Mouse (Mus musculus) kidney, embryonic 16.5 days (tissue): ENCODE data around the gene Nek8. TPM values are rescaled to one million over a fixed set of nuclear protein-coding genes. Genes with fewer than 3 reads are reported as not detected.
A peak's percentile ranks its signal among the peaks of the same experiment; 100 is the strongest.

ENCODE experiments used
- ATAC-seq: fragments of 200-750 bp; cut with Nextera tagmentation; 2 replicates; pipeline ENCODE4 v1.8.0; 2017; ENCODE audit warnings: moderate TSS enrichment; ENCODE audit not compliant: low FRiP score, low TSS enrichment
- H3K27ac ChIP-seq: fragments of 300-500 bp; sonication (generic); 2 replicates; pipeline ENCODE4 v1.5.1; 2014; ENCODE audit warnings: low read length
- H3K27me3 ChIP-seq: fragments of 300-500 bp; sonication (generic); 2 replicates; pipeline ENCODE4 v1.6.1; 2014; ENCODE audit warnings: low read length, control low read depth, mixed read lengths; ENCODE audit not compliant: insufficient read depth
- H3K36me3 ChIP-seq: fragments of 300-500 bp; sonication (generic); 2 replicates; pipeline ENCODE4 v1.6.1; 2014; ENCODE audit warnings: low read length, control low read depth, mixed read lengths; ENCODE audit not compliant: insufficient read depth
- H3K4me1 ChIP-seq: fragments of 300-500 bp; sonication (generic); 2 replicates; pipeline ENCODE4 v1.6.1; 2014; ENCODE audit warnings: low read length, control low read depth, mixed read lengths; ENCODE audit not compliant: insufficient read depth
- H3K4me2 ChIP-seq: fragments of 300-500 bp; sonication (generic); replicated peaks from 2 replicates; pipeline ENCODE4 v1.6.1; 2014; ENCODE audit warnings: low read depth, low read length
- H3K4me3 ChIP-seq: fragments of 300-500 bp; sonication (generic); 2 replicates; pipeline ENCODE4 v1.5.1; 2014; ENCODE audit warnings: mild to moderate bottlenecking, low read length
- H3K9ac ChIP-seq: fragments of 300-500 bp; sonication (generic); replicated peaks from 2 replicates; pipeline ENCODE4 v1.6.1; 2014; ENCODE audit warnings: low read length
- H3K9me3 ChIP-seq: fragments of 300-500 bp; sonication (generic); 2 replicates; pipeline ENCODE4 v1.6.1; 2016; ENCODE audit warnings: low read length, control low read depth
- WGBS: fragments of 180-500 bp; shearing (Covaris S2); extraction: QIAGEN DNeasy Blood & Tissue Kit; methylation state at CpG from one replicate; pipeline ENCODE4 v1.1.7; 2014; 5-methylcytosine and 5-hydroxymethylcytosine counted together
- microRNA-seq: library from miRNA; unstranded; fragments of <30 nt; microRNA quantifications from one replicate; pipeline ENCODE4, GENCODE M21; 2016
- polyA plus RNA-seq: library from polyadenylated mRNA; unstranded; fragments of >200 nt; fragmentation: Nextera tagmentation; extraction: Ambion mirVana; gene quantifications from 2 replicates; pipeline ENCODE4 v1.2.1, GENCODE M21; 2015

Gene Nek8
- polyA plus RNA-seq, 1 experiment from 2014 or later = 29.1 TPM

GRCm38 (mm10) chr11:78118467-78118866 lies 58.0 kb downstream of the Nek8 start:
- Histone ChIP-seq H3K27ac (no peak overlapping the region), H3K27me3 (no peaks in the 10 kb centered on the region), H3K9ac (no peak overlapping the region), H3K9me3 (no peaks in the 10 kb centered on the region), H3K4me1 (peaks cover 34% of the 10 kb centered on the region), H3K4me3 (no peak overlapping the region), H3K36me3 (no peaks in the 10 kb centered on the region), H3K4me2 (no peak overlapping the region)
- ATAC-seq = no peak

DNA sequence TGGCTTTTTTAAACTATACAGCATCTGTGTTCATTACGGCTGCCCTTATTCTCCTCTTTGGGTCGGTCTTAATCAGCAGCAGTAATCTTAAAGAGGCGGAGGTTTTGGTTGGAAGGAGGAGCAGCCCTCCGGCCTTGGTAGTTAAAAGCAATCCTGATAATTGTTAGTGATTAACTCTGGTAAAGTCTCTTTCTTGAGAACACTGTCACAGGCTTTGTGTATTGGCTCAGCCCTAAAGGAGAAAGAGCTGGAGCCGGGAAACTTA lies 60.4 kb downstream of the Nek8 start:
- ATAC-seq = no peak
- peaks cover 29% of the 10 kb centered on the region for H3K4me1 ChIP-seq
- H3K9ac ChIP-seq = peak overlapping the region; percentile 73
- no peaks in the 10 kb centered on the region for H3K27me3 ChIP-seq
- H3K4me3 ChIP-seq = peak overlapping the region; percentile 57
- 5% methylated on average over 5 of the region's 5 CpGs for WGBS
- H3K27ac ChIP-seq = peak overlapping the region; percentile 65
- no peaks in the 10 kb centered on the region for H3K36me3 ChIP-seq
- H3K9me3 ChIP-seq = no peaks in the 10 kb centered on the region
- H3K4me2 ChIP-seq = peak overlapping the region; percentile 70

Small RNA genes within 50 kb of the gene (microRNA-seq; reads per million reads assigned to microRNA genes)
- gene Mir7653 = not detected

Other genes with a start within 250 kb of the Nek8 start
- 0.19 and 0.27 TPM in 2 replicates for gene Sez6, start 245.9 kb downstream of the Nek8 start, polyA plus RNA-seq
- gene Phf12, start 193.9 kb downstream of the Nek8 start, polyA plus RNA-seq = 15.9 and 16.0 TPM in 2 replicates
- 17.0 and 17.1 TPM in 2 replicates for gene Dhrs13, start 144.4 kb downstream of the Nek8 start, polyA plus RNA-seq
- 57.4 and 61.1 TPM in 2 replicates for gene Flot2, start 138.7 kb downstream of the Nek8 start, polyA plus RNA-seq
- 41.0 and 41.6 TPM in 2 replicates for gene Eral1, start 96.3 kb downstream of the Nek8 start, polyA plus RNA-seq
- 14.8 and 19.3 TPM in 2 replicates for gene Fam222b, start 82.0 kb downstream of the Nek8 start, polyA plus RNA-seq
- 108 and 110 TPM in 2 replicates for gene Traf4, start 11.1 kb downstream of the Nek8 start, polyA plus RNA-seq
- 35.1 and 36.1 TPM in 2 replicates for gene Tlcd1, start within 50 bp of the Nek8 start, polyA plus RNA-seq
- 1,090 and 1,147 TPM in 2 replicates for gene Rpl23a, start 6.9 kb upstream of the Nek8 start, polyA plus RNA-seq
- gene Rab34, start 11.8 kb upstream of the Nek8 start, polyA plus RNA-seq = 128 and 130 TPM in 2 replicates
- 4.5 and 4.8 TPM in 2 replicates for gene Proca1, start 16.7 kb upstream of the Nek8 start, polyA plus RNA-seq
- 93.8 and 101 TPM in 2 replicates for gene Sdf2, start 69.1 kb upstream of the Nek8 start, polyA plus RNA-seq
- 31.5 and 33.5 TPM in 2 replicates for gene Supt6, start 69.3 kb upstream of the Nek8 start, polyA plus RNA-seq
- gene 2610507B11Rik, start 85.1 kb upstream of the Nek8 start, polyA plus RNA-seq = 69.8 and 78.7 TPM in 2 replicates
- gene BC030499, start 114.2 kb upstream of the Nek8 start, polyA plus RNA-seq = 0.30 and 0.33 TPM in 2 replicates
- gene Spag5, start 124.9 kb upstream of the Nek8 start, polyA plus RNA-seq = 41.7 and 48.6 TPM in 2 replicates
- gene Aldoc, start 146.3 kb upstream of the Nek8 start, polyA plus RNA-seq = 8.3 and 10.2 TPM in 2 replicates
- gene Pigs, start 151.7 kb upstream of the Nek8 start, polyA plus RNA-seq = 97.0 and 100 TPM in 2 replicates
- gene Unc119, start 166.8 kb upstream of the Nek8 start, polyA plus RNA-seq = 39.4 and 42.3 TPM in 2 replicates
- 0.05 TPM in 1 of 2 replicates, not detected in the other for gene Foxn1, start 209.9 kb upstream of the Nek8 start, polyA plus RNA-seq
- gene Slc13a2, start 245.5 kb upstream of the Nek8 start, polyA plus RNA-seq = 2.2 and 2.4 TPM in 2 replicates